Mouse (Mus musculus) c-Kit-positive CD71-negative TER-119-negative erythroid progenitor cells, embryonic 14.5 days (primary cell): ENCODE measurements around the gene Phldb2.

Experiments used
- DNase-seq: peaks from one replicate; pipeline ENCODE4 v3.0.0-alpha.2; 2013; ENCODE audit warnings: low read depth

Gene Phldb2

DNA sequence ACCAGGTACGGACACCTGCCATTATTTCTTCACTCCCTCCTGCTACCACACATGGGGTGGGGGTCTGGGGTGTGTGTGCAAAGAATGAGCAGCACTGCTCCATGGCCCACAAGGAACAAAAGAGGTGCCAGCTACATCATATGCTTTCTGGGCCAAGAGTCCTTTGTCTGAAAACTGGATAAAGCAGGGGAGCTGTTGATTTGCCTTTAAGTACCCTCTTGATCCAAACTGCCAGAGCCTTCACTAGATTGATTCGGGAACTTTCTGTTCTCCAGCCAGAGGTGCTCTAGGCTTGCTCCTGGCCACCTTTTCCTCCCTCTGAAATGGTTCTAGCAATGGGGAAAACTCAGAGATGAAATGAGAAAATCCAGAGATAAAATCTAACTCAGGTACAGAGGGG lies 164.1 kb downstream of the Phldb2 start:
- no peak for DNase-seq

DNA sequence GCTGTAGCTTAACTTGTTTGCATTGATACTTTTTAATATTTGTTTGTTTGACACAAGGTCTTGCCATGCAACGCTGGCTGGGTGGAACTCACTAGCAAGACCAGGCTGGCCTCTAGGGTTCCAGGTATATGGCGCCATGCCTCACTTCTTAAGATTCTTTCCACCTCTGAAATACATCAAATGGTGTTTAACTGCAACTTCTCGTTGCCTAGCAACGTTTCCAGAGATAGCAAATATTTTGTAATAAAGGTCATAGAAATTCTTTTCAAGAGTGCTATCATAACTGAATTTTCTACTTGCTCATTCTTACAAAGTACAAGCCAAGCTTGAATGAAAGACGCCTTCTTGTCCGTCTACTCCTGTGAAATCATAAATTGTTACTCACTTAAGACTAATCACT lies 165.7 kb downstream of the Phldb2 start:
- no peak for DNase-seq

DNA sequence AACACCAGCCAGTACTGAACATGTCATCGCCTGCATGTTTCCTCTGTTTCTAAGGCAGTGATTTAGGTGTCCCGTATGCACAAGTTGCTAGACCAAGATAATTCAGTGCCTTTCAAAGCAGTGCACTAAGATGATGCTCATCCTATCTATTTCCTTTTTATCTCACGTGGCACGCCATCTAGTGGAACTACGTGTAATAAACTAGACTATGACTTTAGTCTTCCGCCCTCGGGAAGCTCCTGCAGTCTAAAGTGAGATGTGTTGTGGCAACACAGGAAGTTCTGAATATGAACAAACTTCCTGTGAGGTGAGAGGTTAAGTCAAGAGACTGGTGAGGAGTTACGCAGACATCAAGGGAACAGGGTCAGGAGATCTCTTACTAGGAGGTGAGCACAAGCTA lies 166.8 kb downstream of the Phldb2 start:
- peak; percentile 17 for DNase-seq

DNA sequence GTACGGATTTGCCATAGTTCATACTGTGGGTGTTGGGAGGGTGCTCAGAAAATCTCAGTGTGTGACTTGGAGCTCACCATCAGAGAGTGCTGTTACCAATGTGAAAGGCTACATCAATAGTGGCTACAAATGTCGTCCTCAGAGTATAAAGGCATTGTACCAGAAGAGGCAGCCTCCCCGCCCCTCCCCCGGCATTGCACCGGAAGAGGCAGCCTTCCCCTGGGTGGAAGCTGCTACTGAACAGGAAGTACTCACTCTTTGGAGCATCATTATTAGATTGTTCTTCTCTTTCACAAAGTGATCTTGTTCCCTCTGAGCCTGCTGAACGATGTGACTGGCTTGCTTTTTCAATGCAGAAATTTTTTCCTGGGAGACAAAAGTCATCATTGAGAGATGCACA lies 173.4 kb downstream of the Phldb2 start:
- DNase-seq: no peak

DNA sequence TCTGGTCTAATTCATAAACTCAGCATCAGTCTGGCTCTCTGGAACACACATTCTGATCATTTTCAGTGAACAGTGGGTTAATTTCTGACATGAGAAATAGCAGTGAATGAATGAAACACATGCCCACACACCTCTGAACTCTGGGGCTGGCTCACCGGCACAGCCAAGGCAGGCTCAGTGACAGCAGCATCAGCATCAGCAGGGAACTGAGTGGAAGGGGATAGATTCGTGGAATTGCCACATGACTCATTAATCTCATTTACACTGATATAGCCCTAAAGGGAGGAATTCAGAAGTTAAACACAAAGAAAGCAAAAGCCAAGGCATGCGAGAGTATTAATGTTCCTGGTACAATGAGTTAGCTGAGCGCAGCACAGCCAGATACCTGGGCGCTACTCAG lies 178.6 kb downstream of the Phldb2 start:
- DNase-seq: no peak

DNA sequence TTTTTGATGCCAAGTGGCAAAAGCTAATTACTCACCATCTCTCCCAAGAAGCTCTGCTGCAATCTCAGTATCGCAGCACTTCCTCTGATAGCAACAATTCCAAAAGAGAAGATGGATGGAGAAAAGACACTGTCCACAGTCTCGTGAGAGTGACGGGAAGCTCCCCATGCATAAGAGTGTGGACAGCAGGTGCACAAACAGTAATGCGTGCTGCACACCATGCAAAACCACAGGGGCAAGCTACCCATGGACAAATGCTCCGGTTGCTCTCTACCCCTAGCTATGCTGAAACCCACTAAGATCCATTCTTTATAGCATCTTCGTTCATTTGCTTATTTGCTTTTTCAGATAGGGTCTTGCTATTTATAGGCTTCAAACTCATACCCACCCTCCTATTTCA lies 182.5 kb downstream of the Phldb2 start:
- DNase-seq: no peak

DNA sequence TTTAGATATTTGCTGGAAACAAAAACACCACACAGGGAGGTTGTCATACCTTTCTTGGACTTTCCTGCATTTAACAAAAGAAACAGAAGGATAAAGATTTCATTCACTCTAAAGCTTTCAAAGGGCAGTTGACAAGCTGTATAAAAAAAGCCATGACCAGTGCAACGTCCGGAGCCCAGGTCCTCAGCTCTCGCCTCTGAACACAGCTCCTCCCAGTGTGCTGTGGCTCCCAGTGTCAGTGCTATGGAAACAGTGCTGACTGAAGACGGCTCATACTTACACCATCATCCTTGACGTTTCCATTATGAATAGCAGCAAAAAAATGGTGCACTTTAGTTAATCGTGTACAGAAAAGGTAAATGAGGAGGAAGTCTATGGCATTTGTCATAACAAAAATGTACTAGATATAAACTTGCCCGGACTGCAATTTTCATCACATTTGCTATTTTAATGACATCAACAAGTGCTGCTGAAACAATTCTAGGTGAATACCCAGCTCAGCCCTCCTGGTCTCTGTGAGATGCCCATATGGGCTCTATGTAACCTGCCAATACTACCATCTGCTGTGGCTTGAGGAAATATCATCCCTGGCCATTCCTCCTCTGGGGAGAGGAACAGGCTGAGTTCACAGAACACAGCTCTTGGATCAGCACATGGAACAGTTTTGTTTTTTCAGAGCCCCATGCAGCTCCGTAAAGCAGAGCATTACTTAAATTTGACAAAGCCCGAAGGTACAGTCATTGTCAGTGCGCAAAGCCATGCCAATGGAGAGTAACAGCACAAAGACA lies 185.4 kb downstream of the Phldb2 start:
- no peak for DNase-seq

DNA sequence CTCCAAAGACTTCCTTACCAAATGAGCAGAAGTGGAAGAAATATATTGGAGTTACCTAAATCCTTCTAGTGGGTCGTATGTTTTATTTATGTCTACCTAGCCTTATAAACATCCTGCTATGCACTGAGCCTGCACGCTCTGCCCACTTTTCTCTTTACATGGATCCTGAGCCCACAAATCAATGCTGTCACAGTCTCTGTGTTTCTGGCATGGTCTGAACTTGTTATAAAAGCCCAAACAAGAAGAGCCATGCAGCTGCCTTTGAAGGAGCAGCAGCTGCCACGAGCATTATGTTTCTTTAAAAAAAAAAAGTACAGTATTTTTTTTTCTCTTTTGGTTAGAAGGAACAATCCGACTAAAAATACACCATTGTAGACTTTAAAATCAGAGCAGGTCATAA lies 186.0 kb downstream of the Phldb2 start:
- DNase-seq: no peak

DNA sequence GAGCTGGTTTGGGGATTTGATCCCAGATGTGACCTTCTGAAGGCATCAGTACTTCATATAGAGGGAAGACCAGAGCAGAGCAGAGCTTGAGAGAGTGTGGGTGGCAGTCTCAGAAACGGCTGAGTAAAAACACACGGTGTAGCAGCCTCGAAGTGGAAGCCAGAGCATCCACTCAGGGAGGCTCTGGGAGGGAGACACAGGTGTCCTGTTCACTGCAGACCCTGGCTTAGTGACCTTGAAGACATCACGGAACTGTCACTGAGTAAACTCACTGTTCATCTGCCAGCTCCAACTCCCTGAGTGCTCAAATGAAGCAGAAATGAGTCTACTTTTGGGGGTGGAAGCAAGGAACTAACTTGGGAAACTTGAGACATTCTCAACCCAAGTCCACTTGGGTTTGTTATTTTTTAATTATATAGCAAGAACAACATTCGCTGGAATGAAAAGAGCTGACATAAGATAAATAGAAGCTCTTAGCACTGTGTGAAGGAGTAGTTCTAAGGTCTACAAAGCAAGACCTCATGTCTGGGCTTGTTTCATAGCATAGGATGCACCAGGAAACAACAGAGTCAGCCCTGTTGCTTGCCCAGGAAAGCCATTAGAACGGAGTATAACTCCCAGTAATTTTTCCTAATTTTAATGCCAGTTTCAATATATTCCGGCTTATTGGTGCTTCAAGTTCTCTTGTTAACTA lies 187.4 kb downstream of the Phldb2 start:
- DNase-seq: no peak

DNA sequence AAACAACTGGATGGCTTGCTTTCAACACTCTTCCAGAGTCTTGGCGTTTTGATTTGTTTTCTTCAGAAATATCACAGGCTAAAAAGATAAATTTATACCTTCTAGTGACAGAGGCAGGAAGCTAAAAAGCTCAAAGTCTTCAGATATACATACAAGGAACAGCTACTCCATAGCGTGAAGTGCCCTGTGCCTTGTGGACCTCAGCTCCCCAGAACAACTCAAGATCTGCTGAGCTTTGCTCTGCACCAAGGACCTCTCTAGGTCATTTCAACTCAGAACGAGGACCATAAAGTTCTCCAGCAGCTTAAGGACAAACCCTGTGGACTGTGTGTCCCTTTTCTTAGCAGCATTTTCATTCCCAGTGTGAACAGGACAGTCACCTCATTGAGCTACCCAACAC lies 188.3 kb downstream of the Phldb2 start:
- no peak for DNase-seq

DNA sequence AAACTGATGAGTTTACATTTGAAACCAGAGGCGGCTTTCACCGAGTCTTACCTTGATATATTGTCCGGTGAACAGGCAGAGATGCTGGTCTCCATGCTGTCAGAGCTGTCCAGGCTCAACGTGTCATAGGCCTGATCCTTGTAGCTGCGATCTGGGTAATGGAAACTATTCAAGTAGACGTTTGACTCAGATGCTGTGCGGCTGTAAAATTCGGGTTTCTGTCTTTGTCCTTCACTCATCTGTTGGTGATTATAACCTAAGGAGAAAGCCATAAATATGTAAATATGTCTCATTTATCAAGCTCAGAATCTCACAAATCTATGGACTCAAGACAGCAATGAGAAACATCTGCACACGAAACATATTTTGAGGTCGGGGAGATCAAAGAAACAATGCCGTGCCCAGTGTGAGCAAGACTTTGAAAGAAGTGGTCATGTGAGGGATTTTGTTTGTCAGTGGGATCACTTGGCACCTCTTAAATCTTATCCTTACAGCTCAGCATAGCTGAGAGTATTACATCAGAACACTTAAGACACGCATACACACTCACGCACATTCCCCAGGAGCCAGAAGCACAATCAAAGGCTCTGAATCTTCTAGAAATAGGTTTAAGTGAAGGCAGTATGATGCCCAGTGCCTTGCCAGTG lies 190.4 kb downstream of the Phldb2 start:
- no peak for DNase-seq

DNA sequence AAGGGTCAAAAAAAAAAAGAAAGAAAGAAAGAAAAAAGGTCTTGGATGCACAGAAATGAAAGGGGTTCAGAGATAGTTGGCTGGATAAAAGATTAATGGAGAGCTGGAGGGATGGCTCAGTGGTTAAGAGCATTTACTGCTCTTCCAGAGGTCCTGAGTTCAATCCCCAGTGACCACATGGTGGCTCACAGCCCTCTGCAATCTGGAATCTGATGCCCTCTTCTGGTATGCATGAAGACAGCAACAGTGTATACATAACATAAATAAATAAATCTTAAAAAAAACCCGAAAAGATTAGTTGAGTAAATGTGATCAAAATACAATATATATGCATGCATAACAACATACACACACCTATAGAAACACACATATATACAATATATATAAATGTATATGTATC lies 192.0 kb downstream of the Phldb2 start:
- no peak for DNase-seq

DNA sequence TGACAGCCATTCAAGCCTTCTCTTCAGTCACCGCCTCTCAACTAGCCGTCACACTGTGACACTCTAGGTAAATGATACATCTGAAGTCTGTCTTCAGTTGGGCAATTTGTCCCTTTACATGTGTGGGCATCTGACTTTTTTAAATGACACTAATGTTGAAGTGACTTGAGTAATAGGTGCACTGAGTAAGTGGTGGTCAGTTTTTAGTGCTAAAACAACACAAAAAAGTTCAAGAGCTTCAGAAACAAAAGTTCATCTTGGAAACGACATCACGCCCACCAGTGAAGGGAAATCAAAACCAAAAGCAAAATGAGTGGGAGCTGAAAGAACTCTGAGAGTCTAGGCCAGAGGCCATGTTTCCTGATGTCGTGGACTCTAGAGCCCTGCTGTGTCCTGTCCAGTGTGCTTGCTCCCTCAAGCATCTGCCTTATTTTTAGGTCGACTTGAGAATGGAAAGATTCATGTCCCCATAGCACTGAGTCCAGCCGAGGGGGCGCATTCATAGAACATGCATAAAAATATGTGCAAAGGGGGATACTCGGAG lies 194.6 kb downstream of the Phldb2 start:
- no peak for DNase-seq

DNA sequence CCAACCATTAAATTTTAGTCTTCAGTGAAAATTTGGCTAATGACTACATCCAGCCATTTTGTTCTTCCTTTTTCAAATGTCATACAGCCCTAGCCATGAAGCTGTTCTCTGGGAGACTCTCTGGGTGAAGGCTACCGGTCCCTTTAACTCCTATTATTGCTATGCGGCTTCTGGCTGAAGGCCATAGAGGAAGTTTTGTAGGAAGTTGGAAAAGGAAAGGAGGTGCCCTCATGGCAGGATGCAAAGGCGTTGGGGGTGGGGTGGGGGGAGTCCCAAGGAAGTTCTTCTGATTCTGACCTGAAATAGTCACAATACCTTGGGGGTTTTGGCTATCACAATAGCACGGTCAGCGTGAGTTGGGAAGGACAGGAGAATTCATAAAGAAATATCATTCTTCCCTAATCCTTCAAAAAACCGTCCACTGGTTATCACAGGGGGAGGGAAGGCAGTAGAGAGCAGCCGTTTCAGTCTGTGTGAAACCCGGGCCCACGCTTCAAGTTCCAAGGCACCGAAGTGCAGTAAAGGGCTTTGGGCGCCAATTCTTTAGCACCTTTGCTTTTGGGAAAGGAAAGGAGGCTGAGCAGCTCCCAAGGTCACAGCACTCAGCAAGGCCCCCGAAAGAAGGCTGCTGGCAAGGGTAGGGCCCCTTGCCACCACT lies 195.8 kb downstream of the Phldb2 start:
- DNase-seq: no peak

DNA sequence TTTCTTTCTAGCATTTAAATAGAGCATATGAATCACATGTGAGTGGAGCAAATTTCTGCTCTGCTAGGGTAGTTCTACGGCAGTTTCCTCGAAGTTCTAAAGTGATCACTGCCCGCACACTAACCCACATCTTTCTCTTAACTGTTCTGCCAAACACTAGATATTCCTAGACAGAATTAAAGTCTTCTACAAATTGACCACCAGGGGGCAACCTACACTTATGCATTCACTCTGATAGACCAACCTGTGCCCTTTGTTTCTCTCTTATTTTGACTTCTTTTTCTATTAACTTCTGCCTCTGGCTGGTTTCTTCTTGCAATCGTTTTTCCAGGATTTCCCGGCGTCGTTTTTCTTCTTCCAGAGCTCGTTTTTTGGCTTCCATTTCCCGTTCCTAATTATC lies 196.5 kb downstream of the Phldb2 start:
- peak; percentile 54 for DNase-seq

DNA sequence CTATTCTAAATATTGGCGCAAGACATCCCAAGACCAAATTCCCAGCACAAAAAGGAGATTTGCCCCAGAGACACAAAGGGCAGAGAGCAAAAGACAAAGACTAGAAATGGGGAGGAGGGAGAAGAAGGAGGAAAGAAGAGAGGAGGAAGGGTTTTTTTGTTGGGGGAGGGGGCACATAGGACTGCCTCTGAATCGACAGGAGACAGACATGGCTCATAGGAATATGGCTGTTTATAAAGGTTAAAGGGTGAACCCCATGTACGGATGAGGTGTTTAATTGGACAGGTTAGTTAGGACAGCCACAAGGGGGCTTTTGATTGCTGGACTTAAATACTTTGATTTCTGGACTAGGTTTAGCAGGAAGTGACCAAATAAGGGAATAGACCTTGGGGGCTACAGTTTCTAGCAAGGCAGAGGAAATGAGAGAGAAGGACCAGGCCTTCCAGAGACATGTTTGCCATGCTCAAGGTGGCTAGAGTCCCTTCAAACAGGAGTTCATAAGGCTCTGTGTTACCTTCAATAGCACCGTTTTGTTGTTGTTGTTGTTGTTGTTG lies 209.7 kb downstream of the Phldb2 start:
- no peak for DNase-seq

DNA sequence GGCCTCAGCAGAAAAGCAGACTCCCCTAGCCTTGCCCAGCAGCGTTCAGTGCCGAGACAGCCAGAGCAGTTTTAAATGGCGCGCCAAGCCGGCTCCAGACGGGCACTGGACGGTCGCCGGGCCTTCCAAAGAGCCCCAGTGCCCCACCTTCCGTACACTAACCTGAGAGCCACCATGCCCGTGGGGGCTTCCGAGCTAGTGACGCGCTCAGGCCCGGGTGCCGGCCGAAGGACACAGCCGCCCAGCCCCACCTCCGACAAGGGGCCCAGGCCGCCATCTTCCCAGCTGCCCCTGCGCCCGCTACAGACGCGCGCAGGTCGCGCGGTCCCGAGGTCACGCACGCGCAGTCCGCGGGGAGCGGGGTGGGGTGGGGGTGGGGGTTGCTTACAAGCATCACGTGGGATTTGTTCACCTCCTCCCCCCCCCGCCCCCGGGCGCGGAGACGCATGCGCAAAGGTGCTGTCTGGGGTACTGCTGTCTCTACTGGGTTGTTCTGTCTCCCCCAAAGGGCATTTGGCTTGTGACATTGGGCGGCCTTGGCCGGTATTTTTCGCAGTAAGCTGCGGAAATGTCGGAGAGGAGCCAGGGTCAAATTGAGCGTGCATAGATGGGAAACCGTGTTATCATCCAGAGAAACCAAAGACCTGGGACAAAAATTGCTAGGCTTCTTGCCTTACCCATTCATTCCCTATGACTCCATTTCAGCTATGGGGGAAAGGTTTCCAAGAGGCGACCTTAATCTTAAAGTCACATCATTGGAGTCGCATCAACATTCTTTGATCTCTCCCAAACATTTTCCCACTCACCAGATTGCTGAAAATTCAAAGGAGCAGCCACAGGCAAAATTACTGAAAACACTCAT lies 210.6 kb downstream of the Phldb2 start, which contains the start of gene Abhd10:
Abhd10 (minus strand) TSS at position 341 of the 862 bp plus-strand sequence.
- peak; percentile 73 for DNase-seq

DNA sequence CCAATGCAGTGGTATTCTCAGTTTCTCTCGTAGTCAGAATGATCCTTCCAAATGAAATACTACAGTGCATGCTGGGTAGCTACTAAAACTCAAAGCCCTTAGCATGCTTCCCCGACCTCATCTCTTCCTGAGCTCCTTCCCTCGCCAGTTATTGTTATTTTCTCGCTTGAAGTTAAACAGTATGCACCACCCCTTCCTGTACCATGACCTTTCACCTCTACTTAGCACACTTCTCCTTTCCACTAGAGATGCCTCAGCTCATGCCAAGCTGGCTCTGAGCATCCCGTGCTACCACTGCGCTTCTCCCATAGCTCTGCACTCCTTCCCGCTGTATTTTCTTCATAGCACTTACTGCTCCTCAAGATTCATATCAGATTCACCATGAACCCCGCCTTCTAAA lies 215.5 kb downstream of the Phldb2 start:
- DNase-seq: no peak

DNA sequence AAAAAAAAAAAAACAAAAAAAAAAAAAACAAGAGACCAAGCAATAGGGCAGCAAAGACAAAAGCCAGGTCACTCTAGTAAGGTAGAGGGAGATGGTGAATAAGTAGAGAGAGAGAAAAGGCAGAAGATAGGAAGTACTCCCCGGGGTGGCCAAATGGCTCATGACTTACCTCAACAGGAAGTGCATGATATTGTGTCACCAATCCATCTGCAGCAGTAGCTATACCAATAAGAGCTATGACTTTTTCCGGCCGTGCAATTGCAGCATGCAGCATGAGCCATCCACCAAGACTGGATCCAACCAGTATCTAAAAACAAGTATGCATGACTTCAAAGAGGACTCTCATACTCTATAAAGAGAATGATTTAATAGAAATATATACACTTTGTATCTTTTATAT lies 216.7 kb downstream of the Phldb2 start:
- DNase-seq: no peak

DNA sequence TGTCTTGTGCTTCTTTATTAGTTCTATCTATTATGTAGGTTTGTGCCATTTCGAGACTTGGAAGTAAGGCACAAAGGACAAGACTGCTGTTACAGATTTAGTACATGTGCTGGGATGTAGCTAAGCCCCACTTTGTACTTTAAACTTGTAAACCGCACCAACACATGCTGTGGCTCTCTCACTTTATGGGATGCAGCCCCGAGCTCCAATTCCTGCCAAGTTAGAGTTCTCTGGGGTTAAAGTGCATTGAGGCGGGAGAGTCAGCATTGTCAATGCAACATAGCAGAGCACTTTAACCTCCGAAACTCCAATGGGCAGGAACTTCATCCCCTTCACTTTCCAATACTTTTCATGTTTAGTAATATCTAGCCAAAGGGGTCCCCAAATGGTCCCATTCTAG lies 224.2 kb downstream of the Phldb2 start:
- no peak for DNase-seq

DNA sequence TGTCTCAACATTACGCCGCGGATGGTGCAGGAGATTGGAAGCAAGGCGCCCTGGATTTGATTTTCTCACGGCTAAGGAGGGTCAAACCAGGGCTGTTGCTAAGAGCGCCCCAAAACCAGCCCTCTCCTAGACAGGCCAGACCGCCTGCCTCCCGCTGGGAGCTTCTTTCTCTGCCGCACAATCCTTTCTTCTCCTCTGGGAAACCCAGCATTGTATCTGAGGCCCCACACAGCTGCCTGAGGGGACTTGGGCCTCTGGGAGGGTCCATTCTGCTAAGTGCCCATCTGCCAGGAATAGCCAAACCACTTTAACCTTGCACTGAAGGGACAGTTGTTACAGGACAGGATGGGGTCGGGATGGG lies 228.7 kb downstream of the Phldb2 start:
- no peak for DNase-seq
